Mouse (Mus musculus): ENCODE measurements around the gene Tuba1b. TPM values are rescaled to one million over a fixed set of nuclear protein-coding genes. Genes with fewer than 3 reads are reported as not detected.
"Not testable (repeated sequence)": the region's sequence is repeated elsewhere in the genome, so short reads cannot be mapped to it uniquely, and the experiment has no call there.

The Tuba1b gene
- total RNA-seq, 2 experiments from 2014 or later = 469 to 520 TPM

DNA sequence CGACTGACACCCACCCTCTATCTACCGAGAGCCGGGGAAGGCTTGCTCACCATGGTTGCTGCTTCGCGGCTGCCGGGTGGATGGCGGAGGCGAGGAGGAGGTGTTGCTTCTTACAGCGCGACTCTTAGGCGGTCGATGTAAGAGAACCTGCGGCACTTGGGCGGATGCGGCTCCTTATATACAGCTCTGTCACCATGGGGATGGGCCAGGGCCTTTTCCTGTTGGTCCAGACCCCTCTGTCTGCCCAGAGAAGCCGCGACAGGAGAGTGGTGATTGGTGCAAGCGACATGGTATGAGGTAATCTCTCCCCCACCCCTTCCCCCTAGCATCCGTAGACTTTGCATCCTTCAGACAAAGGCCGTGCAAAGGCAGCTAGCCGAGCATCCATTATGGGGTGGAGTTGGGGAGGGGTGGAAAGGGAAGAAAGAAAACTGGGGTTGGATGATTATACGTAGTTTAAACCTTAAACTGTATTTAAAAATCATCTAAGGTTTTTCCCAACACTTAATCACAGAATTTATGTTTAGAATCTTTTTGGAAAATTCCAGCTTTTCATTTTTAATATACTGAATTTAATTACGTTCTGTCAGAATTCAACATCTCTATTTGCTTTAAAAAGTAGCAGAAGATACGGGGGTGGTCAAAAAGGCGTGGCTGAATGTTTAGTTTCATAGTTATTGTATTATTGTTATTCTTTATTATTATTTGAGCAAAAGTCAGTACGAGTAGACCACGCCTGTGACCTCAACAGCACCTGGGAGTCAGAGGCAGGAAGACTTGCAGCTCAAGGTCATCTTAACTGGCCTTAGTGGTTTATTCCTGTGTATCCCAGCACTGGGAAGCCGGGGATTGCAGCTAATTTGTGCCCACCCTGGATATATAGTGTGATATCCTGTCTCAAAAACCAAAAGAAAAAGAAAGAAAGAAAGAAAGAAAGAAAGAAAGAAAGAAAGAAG, 19.3 kb upstream of the Tuba1b start, which contains the start of the genes Gm49450 and Tuba1a:
TSS of gene Gm49450 (minus strand) at position 151 of the 956 bp plus-strand sequence.
TSS of gene Tuba1a (minus strand) at position 303 of the 956 bp plus-strand sequence.
- DNase-seq = peak; percentile 96

DNA sequence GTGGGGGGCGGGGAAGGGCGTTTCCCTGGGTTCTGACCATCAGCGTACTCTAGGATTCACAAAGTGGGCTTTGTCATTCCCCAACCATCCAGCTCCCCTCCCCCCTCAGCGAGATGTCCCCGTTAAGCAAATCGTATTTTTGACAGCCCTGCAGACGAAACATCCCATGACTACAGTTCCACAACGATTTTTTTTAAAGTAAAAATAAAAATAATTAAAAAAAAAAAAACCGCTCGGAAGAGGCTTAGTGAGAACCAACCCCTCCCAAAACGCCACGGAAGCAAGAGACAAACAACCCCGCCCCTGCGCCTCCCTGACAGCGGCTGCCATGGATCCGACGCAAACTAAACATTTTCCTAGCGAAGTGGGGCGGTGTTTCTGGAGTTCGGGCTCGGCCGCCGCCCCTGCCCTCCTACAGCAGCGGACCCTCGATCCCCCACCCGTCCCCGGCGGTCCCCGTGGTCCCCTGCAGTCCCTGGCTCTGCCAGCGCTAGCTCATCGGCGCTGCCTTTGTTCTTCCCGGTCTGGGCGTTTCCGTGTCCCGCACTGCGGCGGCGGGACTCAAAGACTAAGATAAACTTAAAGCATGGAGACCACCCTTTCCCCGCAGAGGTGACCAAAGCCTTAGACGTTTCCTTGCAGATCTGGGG, 18.5 kb upstream of the Tuba1b start:
- no peak for DNase-seq

DNA sequence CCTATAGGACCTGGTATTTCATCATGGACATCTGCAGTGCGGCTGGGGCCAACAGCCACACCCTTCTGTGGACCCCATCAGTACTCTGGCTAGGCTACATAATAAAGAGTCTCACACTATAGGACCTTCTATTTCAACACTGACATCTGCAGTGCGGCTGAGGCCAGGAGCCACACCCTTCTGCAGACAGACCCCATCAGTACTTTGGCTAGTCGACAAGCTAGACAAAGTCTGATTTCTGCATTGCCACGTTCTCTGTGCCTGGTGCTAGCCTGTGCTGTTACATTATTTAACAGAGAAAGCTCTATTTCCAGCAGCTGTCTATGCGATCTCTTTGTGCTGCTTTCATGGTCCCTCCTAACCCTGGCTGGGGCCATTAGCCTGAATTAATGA, 17.7 kb upstream of the Tuba1b start:
- DNase-seq = no peak

DNA sequence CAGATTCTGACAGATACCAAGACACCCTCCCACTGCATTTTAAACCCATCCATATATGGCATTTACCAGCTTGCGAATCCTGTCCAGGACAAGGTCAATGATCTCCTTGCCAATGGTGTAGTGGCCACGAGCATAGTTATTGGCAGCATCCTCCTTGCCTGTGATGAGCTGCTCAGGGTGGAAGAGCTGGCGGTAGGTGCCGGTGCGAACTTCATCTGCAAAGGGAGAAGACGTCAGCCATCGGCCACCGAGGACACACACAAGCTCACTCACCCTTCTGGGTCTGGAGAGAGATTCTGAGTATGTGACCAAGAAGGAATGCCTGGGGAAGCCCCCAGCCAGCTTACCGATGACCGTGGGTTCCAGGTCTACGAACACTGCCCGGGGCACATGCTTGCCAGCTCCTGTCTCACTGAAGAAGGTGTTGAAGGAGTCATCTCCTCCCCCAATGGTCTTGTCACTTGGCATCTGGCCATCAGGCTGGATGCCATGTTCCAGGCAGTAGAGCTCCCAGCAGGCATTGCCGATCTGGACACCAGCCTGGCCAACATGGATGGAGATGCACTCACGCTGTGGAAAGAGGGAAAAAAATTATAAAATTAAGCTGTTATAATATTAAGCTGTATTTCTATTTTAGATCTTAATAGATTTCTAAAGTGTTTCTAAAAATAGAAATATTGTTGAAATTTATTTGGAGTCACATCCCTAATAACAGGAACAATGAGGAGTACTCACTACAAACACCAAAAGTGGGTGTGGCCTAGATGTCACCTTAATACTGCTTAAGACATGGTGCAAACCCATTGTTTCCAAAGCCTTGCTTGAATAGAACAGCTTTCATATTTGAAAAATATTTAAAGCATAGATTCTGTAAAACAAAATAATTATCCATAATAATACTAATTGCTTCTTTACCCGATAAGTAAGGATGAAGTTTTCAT, 17.0 kb upstream of the Tuba1b start:
- DNase-seq = not testable (repeated sequence)

DNA sequence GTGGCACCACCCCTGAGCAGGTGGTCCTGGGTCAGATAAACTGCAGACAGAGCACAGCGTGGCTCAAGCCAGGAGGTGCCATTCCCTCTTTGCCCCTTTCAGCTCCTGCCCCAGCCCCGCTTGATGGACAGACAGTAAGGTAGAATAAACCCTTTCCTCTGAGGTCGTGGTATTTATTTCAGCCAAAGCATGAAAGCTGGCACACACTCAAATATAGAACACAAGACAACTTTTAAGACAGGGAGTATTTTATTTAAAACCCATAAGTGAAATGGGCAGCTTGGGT, 15.2 kb upstream of the Tuba1b start:
- DNase-seq = no peak

DNA sequence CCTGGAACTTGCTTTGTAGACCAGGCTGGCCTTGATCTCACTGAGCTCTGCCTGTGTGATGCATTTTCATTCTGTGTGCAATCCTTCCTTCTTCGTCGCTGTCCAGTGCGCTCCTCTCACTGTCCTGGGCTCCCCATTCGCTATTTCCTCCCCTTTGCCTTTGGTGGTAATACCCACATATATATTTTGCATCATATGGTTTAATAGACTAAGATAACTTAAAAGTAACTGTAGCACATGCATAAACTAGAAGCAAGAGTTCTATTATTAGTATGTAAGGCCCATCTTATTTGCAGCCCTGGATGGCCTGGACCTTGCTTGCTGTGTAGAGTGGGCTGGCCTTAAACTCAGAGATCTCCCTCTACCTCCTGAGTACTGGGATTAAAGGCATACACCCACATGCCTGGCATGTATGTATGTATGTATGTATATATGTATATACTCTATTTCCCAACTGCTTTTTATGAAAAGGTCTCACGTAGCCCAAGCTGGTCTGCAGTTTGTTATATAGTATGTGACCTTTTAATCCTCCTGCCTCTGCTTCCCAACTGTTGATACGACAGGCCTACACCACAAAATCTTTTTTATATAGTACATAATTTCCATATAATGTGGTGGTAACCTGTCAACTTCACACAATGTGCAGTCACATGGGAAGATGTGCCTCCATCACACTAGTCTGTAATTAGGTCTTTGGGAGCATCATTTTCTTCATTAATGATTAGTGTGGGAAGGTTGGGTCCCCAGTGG, 14.7 kb upstream of the Tuba1b start:
- DNase-seq = no peak

DNA sequence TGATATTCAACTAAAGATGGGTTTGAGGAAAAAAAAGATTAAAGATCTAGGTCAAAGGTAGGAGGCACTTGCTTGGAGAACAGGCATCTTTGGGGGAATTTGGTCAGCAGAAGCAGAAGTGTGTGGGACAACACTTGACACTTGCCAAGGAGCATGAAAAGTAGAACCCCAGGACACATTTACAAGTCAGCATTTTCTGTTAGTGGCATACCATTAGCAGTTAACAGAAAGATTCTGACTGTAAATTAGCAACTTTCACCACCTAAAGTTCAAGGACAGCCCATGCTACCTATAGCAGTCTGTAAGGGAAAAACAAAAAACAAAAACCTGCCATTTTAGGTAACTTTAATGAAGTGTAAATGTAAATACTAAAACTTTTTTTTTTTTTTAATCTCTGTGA, 14.0 kb upstream of the Tuba1b start:
- DNase-seq = no peak

DNA sequence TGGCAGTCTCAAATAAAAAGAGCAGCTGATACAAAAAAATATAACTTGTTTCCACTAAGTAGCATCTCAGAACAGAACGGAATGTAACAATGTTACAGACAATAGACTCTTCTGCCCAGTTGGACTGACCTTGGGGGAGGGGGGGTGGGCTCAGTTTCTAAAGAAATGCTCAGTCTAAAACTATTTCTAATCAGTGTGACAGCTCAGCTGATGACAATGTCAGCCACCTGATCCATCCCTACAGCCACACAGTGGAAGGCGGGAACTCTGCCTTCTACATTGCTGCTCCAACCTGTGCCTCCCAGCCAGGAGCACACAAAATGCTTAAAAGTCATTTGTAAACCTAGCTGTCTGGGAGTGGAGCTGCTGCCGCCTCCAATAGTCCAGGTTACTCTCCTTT, 13.5 kb upstream of the Tuba1b start:
- DNase-seq = no peak

DNA sequence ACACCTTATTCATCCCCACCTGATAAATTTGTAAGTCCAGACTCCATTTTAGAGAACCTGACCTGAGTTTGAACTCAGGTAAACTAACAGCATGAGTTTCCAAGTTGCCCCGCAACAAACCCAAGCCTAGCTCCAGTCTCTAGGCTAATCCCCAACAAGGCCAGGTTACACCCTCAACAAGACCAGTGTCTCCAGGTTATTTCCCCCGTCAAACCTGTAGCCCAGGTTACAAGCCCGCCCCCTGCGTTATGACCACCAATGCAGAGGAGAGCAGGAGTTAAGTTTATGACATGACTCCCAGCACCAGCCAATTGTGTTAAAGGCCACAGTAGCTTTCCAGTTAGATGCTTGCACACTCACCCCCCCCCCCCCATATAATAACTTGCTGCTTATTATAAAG, 8.8 kb upstream of the Tuba1b start:
- DNase-seq = no peak

DNA sequence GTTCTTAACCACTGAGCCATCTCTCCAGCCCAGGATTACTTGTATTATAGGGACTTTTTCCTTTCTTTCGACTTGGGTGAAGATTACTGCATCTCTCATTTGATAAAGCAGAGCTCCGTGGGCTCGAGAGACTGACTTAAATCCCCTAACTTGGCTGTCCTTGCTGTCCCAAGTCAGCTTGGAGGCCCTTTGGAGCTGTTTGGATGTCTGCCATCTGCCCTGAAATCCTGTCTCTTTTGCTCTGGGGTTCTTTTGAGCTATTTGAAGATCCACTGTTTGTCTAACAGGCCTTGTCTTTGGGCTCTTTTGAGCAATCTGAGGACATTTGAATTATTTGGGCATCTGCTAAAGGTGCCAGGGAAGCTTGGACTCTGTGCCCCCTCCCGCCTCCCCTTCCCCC, 7.7 kb upstream of the Tuba1b start:
- DNase-seq = no peak

DNA sequence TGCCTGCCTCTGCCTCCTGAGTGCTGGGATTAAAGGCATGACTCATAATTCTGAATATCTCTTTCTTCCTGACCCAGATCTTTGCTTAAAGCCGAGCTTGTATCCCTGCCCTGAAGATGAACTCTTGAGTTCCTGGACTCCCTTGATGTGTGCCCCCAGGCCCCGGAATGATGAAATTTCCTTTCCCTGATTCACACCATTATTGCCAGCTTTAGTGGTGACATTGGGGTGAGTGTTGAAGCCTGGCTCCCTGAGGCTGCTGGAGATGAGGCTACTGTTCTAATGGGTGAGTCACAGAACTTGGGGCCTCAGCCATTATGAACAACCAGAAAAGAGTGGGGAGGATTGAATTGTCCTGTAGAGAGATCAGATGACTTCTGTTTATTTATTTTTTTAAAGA, 7.2 kb upstream of the Tuba1b start:
- DNase-seq = no peak

DNA sequence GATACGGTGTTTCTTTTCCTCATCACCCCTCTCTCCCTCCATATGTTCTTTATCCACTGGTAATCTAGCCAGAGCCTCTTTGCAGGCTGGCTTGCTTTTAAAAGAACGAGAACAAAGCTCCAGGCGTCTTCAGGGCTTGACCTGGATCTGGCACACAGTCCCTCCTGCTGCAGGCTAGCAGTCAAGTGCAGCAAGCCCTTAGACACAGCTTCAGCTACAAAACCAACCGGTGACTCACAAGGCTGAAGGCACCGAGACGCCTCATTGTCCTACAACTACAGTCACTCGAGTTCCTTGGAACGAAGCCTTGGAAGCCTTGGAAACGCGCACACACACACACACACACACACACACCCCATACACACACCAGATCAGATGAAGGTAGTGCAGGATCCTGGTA, 6.5 kb upstream of the Tuba1b start:
- no peak for DNase-seq

DNA sequence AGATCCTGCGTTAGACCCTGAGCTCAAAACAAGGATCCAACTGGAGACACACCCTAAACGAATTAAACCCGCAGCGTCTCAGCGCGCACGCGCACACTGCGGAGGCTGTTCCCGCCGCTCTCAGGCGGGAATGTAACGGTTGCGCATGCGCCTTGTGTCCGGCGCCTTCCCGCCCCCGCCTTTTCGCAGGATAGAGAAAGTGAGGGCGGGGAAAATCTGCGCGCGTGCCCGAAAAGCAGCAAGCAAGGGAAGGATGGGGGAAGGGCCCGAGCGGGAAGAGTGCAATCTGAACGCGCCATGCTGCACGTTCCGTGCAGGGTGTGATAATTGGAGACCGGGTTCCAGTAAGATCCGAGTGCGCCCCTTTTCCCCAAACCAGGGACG, 540 bp downstream of the Tuba1b start:
- DNase-seq = peak; percentile 94

DNA sequence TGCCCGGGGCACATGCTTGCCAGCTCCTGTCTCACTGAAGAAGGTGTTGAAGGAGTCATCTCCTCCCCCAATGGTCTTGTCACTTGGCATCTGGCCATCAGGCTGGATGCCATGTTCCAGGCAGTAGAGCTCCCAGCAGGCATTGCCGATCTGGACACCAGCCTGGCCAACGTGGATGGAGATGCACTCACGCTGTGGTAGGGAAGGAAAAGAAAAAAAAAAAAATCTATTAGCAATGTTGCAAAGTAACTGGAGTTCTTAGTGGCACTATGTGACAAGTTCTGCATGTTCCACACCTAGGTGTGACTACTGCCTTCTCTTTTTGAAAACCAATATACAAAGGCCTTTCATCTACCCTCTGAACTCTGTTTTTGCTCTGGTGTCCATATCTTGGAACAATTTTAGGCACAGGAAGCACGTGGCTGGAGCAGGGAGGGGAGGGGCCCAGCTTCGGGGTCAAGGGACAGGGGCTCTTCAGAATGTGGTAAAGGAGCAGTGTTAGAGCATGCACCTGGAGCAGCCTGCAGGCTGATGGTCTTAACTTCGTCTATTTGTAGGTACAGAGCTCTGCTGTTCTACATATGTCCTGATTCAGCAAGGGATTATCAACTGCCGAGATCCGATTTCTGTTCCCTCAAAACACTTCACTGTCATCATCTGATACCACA, 1.2 kb downstream of the Tuba1b start:
- not testable (repeated sequence) for DNase-seq

DNA sequence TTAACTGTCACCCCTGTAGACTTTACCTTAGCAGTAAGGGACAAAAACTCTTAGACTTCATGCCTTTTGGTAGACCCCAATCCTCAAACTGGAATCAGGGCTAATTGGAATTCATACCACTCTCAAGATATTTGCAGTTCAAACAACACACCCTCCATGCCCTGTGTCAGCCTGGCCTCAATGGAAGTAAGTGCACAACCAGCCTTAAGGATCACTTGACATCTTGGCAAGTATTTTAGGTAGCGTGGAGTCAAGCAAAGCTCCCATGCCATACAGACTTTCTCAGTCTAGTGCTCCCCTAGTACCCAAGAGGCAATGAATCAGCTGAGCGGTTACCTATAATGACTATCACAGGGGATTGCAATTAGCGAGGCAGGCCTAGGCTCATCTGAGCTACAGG, 3.4 kb downstream of the Tuba1b start:
- no peak for DNase-seq

DNA sequence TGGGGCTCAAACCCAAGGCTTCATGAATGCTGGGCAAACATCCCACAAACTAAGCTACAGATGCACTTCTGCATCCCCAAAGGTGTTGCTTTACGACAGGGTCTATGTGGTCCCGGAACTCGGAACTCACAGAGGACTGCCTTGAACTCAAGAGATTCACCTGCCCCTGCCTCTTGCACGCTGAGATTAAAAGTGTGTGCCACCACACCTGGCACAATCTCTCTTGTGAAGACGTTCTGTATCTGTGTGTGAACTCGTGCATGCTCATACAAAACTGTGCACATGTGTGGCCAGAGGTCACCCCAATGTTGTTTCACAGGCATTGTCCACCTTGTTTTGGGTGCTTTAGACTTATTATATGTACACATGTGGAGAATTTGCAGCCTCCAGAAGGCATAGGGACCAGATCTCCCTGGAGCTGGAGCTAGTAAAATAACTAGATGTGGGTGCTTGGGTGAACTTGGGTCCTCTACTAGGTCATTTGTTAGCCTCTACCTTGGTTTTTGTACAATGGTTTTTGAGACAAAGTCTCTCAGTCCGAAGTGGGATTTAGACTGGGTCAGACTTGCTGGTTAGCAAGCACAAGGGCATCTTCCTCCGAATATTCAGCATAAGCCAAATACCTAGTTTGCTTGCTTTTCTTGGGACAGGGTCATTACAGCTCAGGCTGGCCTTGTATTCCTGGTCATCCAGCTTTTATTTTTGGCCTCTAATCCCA, 4.2 kb downstream of the Tuba1b start:
- no peak for DNase-seq

DNA sequence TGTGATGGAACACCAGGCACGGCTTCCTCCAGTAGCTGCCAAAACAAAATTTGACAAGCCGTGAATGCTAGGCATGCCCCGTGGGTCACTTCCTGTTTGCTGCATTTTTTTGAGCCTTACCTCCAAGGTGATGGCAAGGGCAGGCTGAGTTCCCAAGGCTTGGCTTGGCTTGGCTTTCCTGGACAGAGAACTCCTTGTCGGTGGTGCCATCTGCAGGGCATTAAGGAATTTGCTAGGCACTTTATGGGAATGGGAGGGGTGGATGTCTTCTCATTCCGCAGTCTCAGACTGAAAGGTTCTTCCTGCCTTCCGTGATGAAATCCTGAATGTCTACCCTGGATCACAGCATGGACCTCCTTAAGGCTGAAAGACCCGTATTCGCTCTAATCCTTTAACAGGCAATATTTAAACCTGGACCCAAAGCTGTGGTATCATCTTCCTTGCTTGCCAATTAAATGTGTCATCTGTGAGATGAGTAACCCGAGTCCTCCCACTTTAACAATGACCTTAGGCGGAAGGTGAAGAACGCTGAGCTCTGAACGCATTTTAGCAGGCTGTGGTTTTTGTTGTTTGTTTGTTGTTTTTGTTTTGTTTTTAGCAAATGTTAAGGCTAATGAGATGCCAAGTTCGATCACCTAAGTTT, 5.6 kb downstream of the Tuba1b start:
- DNase-seq = peak; percentile 50 to 53

DNA sequence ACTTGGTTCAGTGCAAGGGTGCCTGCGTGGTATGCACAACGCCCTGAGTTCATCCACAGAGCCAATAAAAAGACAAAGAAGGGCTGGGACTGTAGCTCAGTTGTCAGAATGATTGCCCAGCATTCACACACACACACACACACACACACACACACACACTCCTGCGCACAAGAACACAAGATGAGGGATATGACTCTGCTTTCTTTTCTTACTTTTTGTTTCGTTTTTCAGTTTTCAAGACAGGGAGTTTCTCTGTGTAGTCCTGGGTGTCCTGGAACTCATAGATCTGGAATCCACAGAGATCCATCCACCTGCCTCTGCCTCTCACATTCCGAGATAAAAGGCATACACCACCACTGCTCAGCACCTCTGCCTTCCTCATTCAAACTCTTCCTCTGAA, 6.8 kb downstream of the Tuba1b start:
- no peak for DNase-seq

DNA sequence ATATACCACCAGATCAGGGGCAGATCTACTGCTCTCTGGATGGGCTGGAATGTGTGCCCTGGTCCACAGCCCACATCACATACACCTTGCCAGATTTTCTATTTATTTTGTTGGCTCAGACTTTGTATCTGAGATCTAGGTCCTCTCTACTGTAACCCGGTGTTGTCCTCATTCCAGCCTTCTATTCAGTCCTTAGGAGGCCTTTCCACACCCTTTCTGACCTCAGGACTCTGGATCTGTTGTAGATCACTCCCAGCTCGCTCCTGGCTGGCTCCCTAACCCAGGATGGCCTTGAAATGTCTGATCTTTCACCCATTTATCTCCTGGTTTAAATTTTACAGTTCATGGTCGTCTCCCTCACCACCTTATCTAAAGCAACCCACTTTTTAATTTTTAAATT, 9.7 kb downstream of the Tuba1b start:
- DNase-seq = no peak

DNA sequence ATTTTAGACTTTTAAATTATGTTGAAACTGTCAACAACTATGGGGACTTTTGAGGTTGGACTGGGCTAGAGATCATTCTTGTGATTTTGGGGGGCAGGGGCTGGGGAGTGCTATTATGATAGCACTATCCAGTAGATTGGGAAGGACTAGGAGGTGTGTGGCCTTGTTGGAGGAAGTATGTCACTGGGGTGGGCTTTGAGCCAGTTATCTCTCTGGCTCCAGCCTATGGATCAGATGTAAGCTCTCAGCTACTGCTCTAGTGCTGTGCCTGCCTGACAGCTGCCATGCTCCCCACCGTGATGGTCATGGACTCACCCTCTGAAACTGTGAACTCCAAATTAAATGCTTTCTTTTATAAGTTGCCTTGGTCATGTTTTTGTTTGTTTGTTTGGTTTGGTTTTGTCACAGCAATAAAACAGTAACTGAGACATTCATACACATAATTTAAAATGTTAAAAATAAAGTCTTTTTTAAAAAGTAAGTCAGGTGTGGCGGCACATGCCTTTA, 11.3 kb downstream of the Tuba1b start:
- DNase-seq = no peak
